Mouse (Mus musculus) kidney, adult 18-20 months (tissue): Measurements from ENCODE around the gene Aire.
"Not testable (repeated sequence)": the region's sequence is repeated elsewhere in the genome, so short reads cannot be mapped to it uniquely, and the experiment has no call there.

Experiments used
- DNase-seq: peaks from one replicate; pipeline ENCODE4 v3.0.0; 2021

Aire gene

DNA sequence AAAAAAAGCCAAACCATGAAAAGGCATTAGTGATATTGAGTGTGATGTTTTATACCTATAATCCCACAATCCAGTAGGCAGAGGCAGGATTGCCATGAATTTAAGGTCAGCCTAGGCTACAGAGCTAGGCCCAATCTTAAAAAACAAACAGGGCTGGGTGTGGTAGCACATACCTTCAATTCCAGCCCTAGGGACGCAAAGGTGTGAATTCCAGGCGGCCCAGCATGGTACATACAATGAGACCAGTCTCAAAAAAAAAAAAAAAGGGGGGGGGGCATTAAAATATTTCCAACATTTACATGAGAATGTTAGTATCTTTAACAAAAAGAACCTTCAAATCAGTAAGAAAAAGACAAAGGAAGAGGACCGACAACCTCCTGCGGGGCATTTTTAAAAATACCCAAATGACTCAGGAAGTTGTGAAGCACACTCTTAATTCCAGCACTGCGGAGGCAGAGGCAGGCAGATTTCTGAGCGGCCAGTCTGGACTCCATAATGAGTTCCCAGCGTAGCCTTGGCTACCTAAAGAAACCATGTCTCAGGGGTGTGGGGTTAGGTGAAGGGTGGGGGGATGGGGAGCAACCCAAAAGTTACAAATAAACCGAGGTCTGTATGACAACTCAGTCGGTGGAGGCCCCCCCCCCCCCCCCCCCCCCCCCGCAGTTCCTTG is 4.8 kb upstream of the Aire start:
- no peak for DNase-seq

DNA sequence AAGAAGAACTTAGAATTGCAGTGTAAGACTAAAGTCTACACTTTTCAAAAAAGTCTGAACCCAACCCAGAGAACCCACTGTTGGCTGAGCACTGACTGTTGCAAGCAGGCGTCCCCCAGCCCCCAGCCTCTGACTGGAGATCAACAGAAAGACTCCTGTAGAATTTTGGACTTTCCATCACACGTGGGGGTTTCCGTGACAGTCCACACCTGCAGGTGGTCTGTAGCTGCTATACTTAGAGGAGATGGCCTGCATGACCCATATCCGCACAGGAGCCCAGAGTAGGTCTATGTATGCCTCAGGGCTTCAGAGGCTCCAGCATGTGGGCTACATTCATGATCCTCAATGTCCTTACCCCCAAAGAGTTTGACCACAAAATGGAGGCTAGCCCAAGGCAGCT is 3.0 kb upstream of the Aire start:
- DNase-seq: no peak

DNA sequence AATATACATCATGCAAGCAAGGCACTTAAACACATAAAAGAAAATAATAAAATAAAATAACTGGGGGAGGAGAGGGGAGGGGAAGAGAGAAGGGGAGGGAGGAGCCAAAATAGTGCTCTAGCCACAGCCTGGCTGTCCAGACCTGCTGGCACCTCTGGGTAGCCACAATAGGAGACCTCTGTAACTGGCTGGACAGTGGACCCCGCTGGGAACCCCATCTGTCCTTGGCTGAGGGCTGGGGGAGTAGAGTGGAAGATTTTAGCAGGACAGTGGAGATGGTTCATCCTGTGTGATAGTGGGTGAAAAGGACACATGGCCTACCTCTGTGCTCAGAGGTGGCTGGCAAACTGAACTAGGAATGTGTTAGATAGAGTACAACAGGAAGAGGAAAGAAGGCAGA is 1.1 kb upstream of the Aire start:
- no peak for DNase-seq

DNA sequence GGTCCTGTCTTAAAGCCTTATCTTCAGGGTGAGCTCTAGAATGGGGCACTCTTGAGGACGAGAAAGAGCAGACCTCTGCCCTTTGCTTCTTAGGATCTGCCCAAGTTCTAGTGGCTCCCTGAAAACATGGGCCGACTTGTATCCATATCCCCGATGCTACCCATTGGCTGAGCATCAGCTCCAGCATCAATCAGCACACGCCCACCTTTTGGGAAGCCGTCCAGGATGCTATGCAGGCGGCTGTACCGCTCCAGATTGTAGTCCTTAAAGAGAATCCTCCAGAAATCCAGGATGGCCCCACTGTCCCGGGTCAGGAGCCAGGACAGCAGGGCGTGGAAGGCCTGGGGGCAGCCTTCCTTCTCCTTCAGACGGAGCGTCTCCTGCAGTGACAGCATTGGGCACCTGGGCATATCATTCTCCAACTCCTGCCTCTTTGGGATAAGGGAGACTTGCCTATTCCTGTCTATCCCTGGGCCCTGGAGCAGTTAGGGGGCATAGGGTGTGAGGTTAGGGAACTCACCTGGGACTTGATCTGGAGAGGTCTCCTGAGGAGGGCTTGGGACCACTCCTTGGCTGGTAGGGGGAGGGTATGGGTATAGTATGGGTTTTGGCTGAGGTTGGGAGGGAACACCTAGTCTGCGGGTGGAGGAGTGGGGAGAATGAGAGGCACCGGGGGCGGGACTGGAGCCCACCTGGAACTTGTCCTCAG is 559 bp downstream of the Aire start:
- no peak for DNase-seq

DNA sequence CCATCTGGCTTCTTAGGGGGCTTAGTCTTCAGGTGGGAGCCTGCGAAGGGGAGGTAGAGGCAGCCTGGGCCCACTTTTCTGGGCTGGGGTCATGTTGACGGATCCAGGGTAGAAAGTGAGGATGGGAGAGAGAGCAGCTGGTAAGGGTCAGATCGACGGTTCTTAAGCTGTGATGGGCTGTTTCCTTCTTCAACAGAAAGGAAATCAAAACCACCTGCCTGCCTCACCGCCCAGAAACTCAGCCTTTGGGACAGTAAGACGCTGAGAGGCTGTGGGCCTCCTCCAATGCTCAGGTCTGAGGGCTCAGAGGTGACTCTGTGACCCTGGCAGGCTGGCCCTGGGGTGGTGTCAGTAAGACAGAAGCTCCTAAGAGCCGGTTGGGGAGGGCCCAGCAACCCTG is 1.3 kb downstream of the Aire start:
- DNase-seq: no peak

DNA sequence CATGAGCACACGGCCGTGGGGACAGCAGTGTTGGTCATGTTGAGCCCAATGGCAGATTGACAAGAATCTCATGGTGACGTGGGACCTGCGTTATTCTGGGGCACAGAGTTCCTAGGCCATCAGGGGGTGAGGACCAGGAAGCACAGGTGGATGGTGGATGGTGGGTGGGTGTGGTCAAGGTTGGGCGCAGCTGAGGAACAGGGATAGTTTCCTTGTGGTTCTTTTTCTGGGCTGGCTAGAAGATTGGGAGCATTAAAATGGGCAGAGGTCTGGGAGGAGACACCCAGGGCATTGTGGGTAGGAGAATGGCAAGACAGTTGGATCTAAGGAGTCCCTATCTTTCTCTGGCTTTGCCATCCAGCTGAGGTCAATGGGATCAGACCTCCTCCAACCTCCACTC is 1.8 kb downstream of the Aire start, which contains the start of gene Dnmt3l:
Gene Dnmt3l, plus strand, starts transcription at position 301 of the 400 bp plus-strand sequence.
- no peak for DNase-seq

DNA sequence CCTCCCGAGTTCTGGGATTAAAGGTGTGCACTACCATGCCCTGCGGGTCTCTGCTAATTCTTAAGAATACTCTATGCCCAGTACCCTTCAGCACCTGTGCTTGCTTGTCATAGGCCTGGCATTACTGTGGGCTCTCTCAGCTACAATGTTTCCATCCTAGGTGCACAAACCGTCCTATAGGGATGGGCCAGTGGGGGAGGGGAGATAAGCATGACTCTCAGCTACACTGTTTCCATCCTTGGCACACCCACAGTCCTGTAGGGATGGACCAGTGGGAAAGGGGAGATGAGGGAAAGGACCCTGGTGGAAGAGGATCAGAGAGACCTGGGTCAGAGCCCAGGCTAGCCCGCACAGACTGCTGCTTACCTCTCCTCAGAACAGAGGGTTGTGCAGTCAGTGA is 6.3 kb downstream of the Aire start:
- DNase-seq: no peak

DNA sequence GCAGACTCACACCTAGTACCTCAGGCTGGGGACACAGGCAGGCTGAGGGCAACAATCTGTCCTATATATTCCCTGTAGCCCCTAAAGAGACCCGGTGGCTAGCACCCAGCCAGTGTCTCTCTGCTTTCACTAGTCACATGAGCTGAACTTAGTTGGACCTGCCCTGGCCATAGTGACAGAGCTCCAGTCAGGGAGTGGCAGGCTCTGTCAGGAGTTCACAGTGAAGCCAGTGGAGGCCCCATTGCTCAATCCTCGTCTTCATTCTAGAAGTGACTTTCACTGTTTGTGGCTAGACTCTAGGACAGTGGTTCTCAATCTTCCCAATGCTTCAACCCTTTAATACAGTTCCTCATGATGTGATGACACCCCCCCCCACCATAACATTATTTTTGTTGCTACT is 11.4 kb downstream of the Aire start:
- DNase-seq: no peak

DNA sequence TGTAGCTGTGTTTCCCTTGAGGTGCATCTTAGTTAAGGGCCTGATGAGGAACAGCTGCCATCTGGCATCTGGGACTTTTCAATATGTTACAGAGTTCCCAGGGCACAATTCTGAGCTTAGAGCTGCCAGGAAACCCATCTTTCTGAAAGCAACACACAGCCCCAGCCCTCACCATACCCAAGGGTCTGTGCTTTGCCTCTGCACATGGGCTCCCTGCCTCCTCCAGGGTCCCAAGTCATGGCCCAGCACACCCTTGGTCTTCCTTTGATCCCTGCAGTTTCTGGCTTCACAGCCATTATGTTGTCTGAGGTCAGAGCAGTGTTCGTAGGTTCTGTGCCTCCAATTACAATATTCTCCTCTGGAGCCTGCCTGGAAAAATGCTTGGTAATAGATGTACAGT is 14.3 kb downstream of the Aire start:
- no peak for DNase-seq

DNA sequence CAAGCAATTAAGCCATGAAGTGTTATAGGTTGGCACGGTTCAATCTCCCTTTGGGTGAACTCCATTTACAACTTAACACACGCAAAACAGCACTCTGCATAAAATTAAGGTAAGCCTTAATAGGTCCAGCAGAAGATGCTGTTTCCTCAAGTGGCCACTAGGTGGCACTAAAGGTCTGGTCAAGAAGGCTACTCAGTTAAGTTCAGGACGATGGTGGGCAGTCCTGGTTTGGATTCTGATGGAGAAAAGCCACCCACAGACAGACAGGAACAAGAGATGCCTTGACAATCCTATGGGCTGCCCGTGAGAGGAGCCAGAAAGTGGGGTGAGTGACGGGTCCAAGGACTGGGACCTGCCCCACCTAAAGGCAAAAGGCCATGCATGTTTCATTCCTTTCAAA is 15.3 kb downstream of the Aire start:
- peak; percentile 72 for DNase-seq

DNA sequence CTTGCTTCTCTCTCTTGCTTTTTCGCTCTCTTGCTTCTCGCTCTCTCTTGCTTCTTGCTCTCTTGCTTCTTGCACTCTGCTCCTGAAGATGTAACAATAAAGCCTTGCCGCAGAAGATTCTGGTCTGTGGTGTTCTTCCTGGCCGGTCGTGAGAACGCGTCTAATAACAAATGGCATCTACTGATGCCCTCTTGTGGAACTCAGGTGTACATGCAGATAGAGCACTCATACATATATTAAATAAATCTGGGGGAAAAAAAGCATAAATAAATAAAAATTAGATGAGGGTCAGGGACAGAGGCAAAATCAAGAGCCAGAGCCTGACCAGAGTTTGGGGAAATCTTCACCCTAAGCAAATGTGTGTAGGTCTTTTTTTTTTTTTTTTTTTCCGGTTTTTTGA is 18.0 kb downstream of the Aire start:
- not testable (repeated sequence) for DNase-seq

DNA sequence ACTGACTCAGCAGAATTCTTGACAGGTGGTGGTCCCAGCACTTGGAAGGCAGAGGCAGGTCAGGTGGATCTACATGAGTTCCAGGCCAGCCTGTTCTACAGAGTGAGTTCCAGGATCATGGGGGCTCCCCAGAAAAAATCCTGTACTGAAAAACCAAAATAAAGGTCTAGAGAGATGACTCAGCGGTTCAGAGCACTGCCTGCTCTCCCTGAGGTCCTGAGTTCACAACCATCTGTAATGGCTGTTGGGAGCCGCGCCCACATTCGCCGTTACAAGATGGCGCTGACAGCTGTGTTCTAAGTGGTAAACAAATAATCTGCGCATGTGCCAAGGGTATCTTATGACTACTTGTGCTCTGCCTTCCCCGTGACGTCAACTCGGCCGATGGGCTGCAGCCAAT is 23.4 kb downstream of the Aire start:
- not testable (repeated sequence) for DNase-seq

DNA sequence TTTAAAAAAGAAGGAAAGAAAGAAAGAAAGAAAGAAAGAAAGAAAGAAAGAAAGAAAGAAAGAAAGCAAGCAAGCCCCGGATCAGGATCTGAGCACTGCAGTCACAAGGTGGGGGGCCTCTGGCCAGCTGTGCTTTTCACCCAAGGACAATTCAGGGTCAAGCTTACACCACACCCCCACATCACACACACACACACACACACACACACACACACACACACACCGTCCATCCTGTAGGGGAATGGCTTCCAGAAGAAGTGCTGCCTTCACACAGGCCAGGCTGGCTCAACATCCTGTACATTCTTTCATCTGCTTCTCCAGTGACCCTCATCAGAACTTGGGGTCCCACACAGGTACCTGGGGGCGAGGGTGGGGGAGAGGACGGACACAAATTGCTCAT is 24.1 kb downstream of the Aire start:
- DNase-seq: no peak

DNA sequence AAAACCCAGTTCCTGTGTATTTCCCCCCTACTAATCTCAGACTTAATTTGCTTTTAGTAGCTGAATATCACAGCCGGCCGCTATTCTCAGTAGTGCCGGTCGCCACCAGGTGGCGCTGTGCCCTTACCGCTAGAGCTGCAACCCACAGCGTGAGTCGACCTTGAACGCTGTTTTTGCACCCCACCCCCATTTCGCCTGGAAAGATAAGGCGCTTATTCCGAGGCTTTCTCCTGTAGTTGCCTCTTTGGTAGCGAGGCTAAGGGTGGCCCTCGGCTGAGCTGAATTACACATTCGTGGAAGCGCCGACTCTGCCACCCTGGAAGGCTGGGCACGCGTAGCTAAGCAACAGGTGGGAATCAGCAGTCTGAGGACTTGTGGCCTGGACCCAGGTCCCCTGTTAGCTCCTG is 24.6 kb downstream of the Aire start:
- DNase-seq: peak; percentile 82

DNA sequence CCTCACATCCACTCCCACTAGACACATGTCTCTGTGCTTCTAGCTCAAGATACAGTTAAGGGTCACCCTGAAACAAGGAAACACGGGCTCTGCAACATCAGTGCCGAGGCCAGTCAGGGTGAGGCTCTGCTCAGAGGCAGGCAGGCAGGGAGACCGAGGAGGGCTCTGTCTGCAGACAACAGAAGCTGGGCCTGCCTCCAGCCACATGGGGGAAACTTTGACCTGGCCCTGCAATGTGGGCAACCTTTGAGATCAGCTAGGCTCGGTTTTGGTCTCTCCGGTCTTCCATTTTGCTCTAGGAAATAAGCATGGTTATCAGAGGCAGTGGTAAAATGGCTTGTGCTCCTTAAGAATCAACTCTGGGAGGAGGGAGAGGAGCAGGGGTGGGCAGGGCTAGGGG is 27.0 kb downstream of the Aire start:
- DNase-seq: peak; percentile 39

DNA sequence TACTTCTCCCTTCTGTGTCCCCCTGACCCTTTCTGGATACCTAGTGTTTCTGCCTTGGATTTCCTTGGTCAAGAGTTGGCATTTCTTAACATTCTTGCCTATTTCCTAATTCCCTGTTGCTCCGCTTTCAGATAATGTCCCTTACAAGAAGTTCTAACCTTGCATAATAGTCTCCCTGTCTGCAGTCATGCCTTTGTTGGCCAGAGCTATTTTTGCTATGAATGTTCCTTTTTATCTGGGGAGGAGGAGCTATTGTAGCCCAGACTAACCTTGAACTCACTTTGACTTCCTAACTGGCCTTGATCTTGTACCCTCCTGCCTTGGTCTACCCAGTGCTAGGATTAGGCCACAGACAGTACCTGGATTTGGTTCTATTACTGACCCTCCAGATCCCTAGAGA is 27.9 kb downstream of the Aire start:
- no peak for DNase-seq

DNA sequence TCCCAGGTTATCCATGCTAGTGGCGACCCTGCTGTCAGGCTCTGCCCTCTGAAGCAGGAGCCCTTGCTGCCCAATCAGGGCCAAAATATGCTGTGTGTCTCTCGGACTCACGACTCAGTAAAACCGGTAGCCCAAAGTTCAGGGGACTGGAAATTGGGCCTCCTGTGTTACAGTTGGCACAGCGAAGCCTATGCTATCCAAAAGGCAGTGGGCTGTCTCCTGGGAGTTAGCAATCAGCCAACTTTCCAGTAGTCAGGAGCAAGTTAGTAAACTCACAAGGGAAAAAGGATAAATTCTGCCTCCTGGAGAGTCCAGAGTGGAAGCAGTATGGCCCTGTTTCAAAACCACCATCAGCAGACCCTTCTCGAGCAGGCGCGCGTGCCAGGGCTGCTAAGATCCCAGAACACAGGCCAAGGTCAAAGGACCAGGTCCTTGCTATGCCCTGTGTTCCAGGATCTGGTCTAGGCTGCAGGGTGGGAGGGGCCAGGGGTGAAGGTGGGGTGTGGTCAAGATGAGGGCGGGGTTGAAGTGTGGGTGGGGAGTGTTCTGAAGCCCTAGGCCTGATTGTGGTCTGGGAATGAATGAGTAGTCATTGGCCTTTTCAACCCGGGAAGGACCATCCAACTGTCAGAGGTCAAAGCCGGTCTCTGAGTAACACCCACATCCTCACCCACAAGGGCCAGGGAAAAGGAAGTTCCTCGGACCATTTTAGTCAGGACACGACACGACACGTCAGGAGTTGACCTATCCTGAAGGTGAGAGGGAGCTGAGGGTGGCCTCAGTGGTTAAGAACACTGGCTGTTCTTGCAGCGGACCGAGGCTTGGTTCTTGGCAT is 30.5 kb downstream of the Aire start:
- no peak for DNase-seq

DNA sequence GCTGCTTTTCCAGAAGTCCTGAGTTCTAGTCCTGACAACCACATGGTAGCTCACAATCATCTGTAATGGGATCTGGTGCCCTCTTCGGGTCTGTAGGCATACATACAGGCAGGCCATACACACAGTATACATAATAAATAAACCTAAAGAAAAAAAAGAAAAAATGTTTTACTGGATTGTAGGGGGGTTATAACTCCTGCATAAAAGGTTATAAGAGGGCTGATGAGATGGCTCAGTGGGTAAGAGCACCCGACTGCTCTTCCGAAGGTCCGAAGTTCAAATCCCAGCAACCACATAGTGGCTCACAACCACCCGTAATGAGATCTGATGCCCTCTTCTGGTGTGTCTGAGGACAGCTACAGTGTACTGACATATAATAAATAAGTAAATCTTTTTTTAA is 32.3 kb downstream of the Aire start:
- DNase-seq: not testable (repeated sequence)

DNA sequence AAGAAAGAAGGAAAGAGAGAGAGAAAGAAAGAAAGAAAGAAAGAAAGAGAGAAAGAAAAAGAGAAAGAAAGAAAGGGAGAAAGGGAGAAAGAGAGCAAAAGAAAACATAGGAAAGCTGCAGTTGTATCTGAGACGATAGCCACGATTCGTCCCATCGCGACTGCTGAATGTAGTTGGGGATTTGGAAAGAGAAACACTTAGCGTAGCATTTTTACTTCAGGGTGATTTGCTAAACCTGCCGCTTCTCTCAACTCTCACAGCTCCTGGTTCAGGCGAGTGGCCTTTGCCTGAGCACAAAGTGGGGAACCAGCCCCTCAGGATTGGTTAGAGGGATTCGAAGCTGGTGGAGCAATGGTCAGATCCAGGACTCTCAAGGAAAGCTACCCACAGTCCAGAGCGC is 33.1 kb downstream of the Aire start:
- DNase-seq: no peak

DNA sequence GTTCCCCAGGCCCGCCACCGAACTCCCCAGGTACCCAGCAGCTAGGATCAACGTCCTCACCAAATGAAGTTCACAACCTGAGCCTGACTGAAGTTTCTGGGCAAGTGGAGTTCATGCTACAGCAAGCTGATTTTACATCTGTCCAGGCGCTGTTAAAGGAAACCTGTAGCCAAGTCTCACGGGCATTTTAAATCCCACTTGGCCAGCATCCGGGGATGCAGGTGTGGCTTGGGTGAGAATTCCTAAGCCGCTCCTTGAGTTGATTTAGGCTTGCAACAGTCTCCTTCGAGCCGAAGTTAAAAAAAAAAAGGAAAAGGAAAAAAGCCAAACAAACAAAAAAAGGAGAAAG is 33.5 kb downstream of the Aire start, which contains the start of gene Pfkl:
Gene Pfkl, minus strand, starts transcription at position 139 of the 349 bp plus-strand sequence.
- DNase-seq: no peak

DNA sequence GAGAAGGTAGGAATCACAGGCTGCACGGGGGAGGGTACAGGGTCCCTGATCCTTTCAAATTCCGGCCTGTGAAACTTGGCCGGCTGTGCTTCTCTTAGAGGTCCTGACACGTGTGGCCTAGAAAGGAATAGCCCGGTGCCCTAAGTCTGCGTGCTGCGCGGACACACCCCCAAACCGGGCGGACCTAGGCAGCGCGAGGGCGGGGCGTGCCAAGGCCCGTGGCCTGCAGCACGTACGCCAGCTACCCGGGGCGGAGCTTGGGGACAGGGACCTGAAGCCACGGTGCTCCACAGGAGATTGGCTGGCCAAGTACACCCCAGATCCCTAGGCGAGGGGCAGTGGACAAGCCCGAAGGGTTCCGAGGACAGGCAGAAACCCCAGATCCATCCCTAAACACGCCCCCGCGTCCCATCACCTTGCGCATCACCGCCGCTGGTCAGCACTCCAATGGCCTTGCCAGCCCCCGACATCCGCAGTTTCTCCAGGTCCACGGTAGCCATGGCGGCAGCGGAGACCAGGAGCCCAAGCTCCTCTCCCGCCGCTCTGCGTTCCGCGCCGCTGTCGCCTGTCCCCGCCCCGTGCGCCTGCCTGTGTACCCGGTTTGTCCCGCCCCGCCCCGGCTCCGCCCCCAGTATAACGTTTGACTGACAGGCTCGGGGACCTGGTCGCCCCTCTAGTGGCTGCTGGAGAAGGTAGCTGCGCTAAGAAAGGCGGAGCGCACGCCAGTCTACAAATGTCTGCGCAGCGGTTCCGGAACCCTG is 34.0 kb downstream of the Aire start:
- peak; percentile 97 for DNase-seq

DNA sequence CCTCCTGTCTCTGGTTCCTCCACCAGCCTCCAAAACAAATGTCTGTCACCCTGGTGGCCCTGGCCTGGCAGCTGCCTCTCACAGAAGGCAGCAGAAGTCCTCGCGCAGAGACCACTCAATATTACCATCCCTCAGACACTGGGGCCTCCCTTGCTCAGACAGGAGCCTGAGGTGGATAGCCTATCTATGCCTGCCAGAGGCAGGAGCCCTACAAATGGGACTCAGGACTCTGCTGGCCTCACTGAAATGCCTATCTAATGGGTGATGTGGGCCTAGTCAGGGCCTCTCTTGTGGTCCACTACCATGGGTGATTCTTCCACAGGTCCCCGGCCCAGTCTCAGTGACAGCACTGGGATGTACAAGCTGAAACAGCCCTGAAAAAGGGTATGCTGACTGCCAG is 35.2 kb downstream of the Aire start:
- DNase-seq: no peak

DNA sequence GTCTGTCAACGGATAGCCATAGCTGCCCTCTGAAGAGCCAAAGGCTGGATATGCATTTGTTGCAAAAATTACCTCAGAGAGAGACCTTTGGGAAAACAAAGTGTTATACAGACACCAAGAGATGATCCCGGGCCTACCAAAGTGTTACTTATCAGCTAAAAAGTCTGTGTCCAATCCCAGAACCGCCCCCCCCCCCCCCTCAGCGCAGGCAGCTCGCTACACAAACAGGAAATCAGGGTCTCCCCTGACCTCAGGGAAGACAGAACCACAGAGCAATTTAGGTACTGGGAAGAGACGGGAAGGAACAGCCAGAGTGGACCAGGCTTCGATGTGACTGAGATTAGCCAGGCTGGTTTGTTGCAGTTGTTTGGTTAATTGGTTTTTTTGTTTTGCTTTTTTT is 36.2 kb downstream of the Aire start:
- no peak for DNase-seq
